ENCODE assay signal across 30 mouse cellular contexts in genomic region chr12:41428806-41429205, GRCm38 (mm10).
"Had no signal": no experiment of that assay in that cellular context is flagged by ENCODE, and none has a peak within 500 bp of the region (broad histone marks: within the 10 kb centered on the region; RNA-seq: fewer than 3 reads in every experiment).

No protein-coding gene starts in this region.

- DNase-seq: heart, postnatal 10 days; heart, postnatal 14 days; heart, postnatal 36 days; heart, postnatal 4 days; kidney, adult 11 months; kidney, adult 18-20 months; kidney, adult 2 months; kidney, adult 8-10 months; kidney, adult 9 months; kidney, postnatal 10 days; kidney, postnatal 14 days; kidney, postnatal 25 days; kidney, postnatal 36 days; kidney, postnatal 4 days; layer of hippocampus, adult 9-11 months; layer of hippocampus, postnatal 36 days had no signal

- H3K4me3 ChIP-seq: heart, embryonic 12.5 days; heart, embryonic 13.5 days; heart, embryonic 15.5 days; hindbrain, embryonic 10.5 days; hindbrain, embryonic 12.5 days; hindbrain, embryonic 13.5 days; hindbrain, embryonic 15.5 days; intestine, embryonic 15.5 days; kidney, embryonic 15.5 days; layer of hippocampus, adult 2 months; left cerebral cortex, adult 2 months had no signal

- H3K27ac ChIP-seq: heart, embryonic 13.5 days; heart, embryonic 15.5 days; hindbrain, embryonic 10.5 days; hindbrain, embryonic 12.5 days; hindbrain, embryonic 13.5 days; hindbrain, embryonic 14.5 days; hindbrain, embryonic 15.5 days; hindbrain, postnatal 0 days; intestine, embryonic 15.5 days; kidney, embryonic 15.5 days; kidney, postnatal 0 days; layer of hippocampus, adult 2 months; left cerebral cortex, adult 2 months had no signal

- H3K27me3 ChIP-seq: heart, embryonic 12.5 days; heart, embryonic 13.5 days; heart, embryonic 15.5 days; hindbrain, embryonic 12.5 days; hindbrain, embryonic 13.5 days; hindbrain, embryonic 15.5 days; intestine, embryonic 15.5 days; kidney, embryonic 15.5 days had no signal

- H3K4me1 ChIP-seq: heart, embryonic 12.5 days; heart, embryonic 13.5 days; heart, embryonic 15.5 days; hindbrain, embryonic 10.5 days; hindbrain, embryonic 12.5 days; intestine, embryonic 15.5 days; kidney, embryonic 15.5 days had no signal
